In the genomic region with DNA sequence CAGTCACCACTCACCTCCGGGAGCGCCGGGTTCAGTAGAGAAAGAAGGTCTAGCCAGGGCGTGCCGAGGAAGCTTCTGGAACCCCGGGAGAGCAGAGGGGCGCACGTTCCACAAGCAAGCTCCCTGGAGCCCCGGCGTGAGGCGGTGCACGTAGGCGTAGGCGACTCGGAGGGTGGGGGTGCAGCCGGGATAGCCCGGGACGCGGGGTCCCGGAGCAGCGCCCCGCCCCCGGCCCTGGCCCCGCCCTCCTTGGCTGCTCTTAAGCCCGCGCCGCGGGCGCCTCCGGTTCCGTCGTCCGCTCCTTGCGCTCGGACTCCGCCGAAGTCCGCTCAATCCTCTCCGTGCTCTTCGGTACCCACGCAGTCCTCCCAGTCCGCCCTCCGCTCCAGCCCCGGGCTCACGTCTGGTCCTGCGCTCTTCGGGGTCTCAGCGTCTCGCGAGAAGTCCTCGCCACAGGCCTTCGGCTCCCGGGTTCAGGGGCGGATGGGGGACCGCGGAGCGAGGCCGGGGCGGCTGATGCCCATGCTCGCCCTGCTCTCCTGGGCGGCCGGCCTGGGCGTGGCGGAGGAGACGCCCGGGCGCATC, we compare ENCODE assay signal across 8 mouse cellular contexts. TPM values are rescaled to one million over a fixed set of nuclear protein-coding genes. Genes with fewer than 3 reads are reported as not detected.
DNase-seq lines count a peak whose midpoint lies in the region; ATAC-seq and TF ChIP-seq lines count a peak whose summit lies in the region.

A gene (plus strand): TSS at position 247 of the 585 bp plus-strand sequence.

- H3K4me2 ChIP-seq in embryonic facial prominence, embryonic 15.5 days (replicated peaks) = peak within 1 kb of the TSS; percentile 67
- peak within 1 kb of the TSS; percentile 74 for H3K4me2 ChIP-seq in liver, embryonic 15.5 days
- peak within 1 kb of the TSS; percentile 87 for H3K4me2 ChIP-seq in stomach, postnatal 0 days (replicated peaks; ENCODE audit: low read depth)

- no peaks in the 10 kb centered on the region for H3K9me3 ChIP-seq in embryonic facial prominence, embryonic 15.5 days (replicated peaks)
- no peaks in the 10 kb centered on the region for H3K9me3 ChIP-seq in heart, embryonic 10.5 days
- no peaks in the 10 kb centered on the region for H3K9me3 ChIP-seq in liver, embryonic 15.5 days (replicated peaks)
- H3K9me3 ChIP-seq in stomach, postnatal 0 days (ENCODE audit: control insufficient read depth, low read length) = no peaks in the 10 kb centered on the region

- no peaks in the 10 kb centered on the region for H3K36me3 ChIP-seq in embryonic facial prominence, embryonic 15.5 days
- H3K36me3 ChIP-seq in heart, embryonic 10.5 days = 0 out of 2 replicates have a peak, but pooled peaks cover 2% of the 10 kb centered on the region
- H3K36me3 ChIP-seq in liver, embryonic 15.5 days (replicated peaks) = no peaks in the 10 kb centered on the region
- no peaks in the 10 kb centered on the region for H3K36me3 ChIP-seq in stomach, postnatal 0 days (ENCODE audit: control insufficient read depth, insufficient read depth, low read length)

- H3K27ac ChIP-seq in embryonic facial prominence, embryonic 15.5 days (replicated peaks) = peak within 1 kb of the TSS; percentile 90
- H3K27ac ChIP-seq in heart, embryonic 10.5 days = peak within 1 kb of the TSS; percentile 94
- H3K27ac ChIP-seq in liver, embryonic 15.5 days (replicated peaks) = no peak within 1 kb of the TSS
- peak within 1 kb of the TSS; percentile 88 for H3K27ac ChIP-seq in stomach, postnatal 0 days (replicated peaks)

- TF ChIP-seq CTCF in stomach, postnatal 0 days (IDR thresholded peaks at IDR 0.05; ENCODE audit: low read depth) = no peak

- peak within 1 kb of the TSS; percentile 77 for H3K4me3 ChIP-seq in embryonic facial prominence, embryonic 15.5 days (replicated peaks)
- peak within 1 kb of the TSS; percentile 88 for H3K4me3 ChIP-seq in heart, embryonic 10.5 days
- peak within 1 kb of the TSS; percentile 57 for H3K4me3 ChIP-seq in liver, embryonic 15.5 days (replicated peaks)
- peak within 1 kb of the TSS; percentile 79 for H3K4me3 ChIP-seq in stomach, postnatal 0 days (ENCODE audit: low read depth, low read length)

- TF ChIP-seq EP300 in stomach, postnatal 0 days (optimal IDR thresholded peaks at IDR 0.05) = peak; percentile 67

- peak; percentile 90 for ATAC-seq in embryonic facial prominence, embryonic 15.5 days (ENCODE audit: insufficient number of reproducible peaks, low FRiP score, low TSS enrichment, low read depth)
- ATAC-seq in liver, embryonic 15.5 days (ENCODE audit: insufficient read depth) = peak; percentile 74
- ATAC-seq in stomach, postnatal 0 days (ENCODE audit: low FRiP score, low TSS enrichment) = peak; percentile 92

- under 1% methylated on average over 55 of the region's 67 CpGs for WGBS in embryonic facial prominence, embryonic 15.5 days
- WGBS in heart, embryonic 10.5 days = under 1% methylated on average over 63 of the region's 67 CpGs
- WGBS in liver, embryonic 15.5 days (ENCODE audit: insufficient replicate concordance) = under 1% methylated on average over 66 of the region's 67 CpGs
- under 1% methylated on average over 46 of the region's 67 CpGs for WGBS in stomach, postnatal 0 days

- peaks cover 34% of the 10 kb centered on the region for H3K4me1 ChIP-seq in embryonic facial prominence, embryonic 15.5 days
- peaks cover 16% of the 10 kb centered on the region; the same call in 1 of the 2 replicates for H3K4me1 ChIP-seq in heart, embryonic 10.5 days
- 0 out of 2 replicates have a peak, but pooled peaks cover 6% of the 10 kb centered on the region for H3K4me1 ChIP-seq in liver, embryonic 15.5 days (replicated peaks)
- 0 out of 2 replicates have a peak, but pooled peaks cover 6% of the 10 kb centered on the region for H3K4me1 ChIP-seq in stomach, postnatal 0 days (replicated peaks; ENCODE audit: control insufficient read depth, insufficient read depth)

- H3K27me3 ChIP-seq in embryonic facial prominence, embryonic 15.5 days = no peaks in the 10 kb centered on the region
- no peaks in the 10 kb centered on the region for H3K27me3 ChIP-seq in heart, embryonic 10.5 days (ENCODE audit: insufficient read depth, poor library complexity, severe bottlenecking)
- H3K27me3 ChIP-seq in liver, embryonic 15.5 days = peaks cover 25% of the 10 kb centered on the region
- no peaks in the 10 kb centered on the region for H3K27me3 ChIP-seq in stomach, postnatal 0 days (ENCODE audit: control insufficient read depth, insufficient read depth, low read length)

- peak; percentile 50 for DNase-seq in CD4-positive helper T cell, adult 2 months (ENCODE audit: low read depth, low spot score)
- peak; percentile 52 to 60 for DNase-seq in adrenal gland, postnatal 4 days (ENCODE audit: low spot score in 2 of 2)
- peak; percentile 91 for DNase-seq in heart, embryonic 10.5 days (ENCODE audit: low spot score)
- peak; percentile 64 for DNase-seq in kidney, adult 9 months
- peak; percentile 87 for DNase-seq in neural tube, embryonic 10.5 days (ENCODE audit: extremely low spot score, low spot score)
- DNase-seq in stomach, postnatal 0 days (ENCODE audit: low spot score) = peak; percentile 78

- H3K9ac ChIP-seq in embryonic facial prominence, embryonic 15.5 days = peak within 1 kb of the TSS; percentile 79
- no peak within 1 kb of the TSS; the same call in 1 of the 2 replicates for H3K9ac ChIP-seq in liver, embryonic 15.5 days
- H3K9ac ChIP-seq in stomach, postnatal 0 days (ENCODE audit: low read length) = peak within 1 kb of the TSS; percentile 86

RNA-seq across cellular contexts. Expression of the gene that starts here (rescaled TPM):
- 100 to 1,000 TPM; 149 to 167 TPM for total RNA-seq in adrenal gland, postnatal 4 days (2021)
- polyA plus RNA-seq in embryonic facial prominence, embryonic 15.5 days (2015; fragmentation: Nextera tagmentation; extraction: Ambion mirVana) = 43.5 and 47.5 TPM in 2 replicates
- 29.5 and 39.5 TPM in 2 replicates for polyA plus RNA-seq in heart, embryonic 10.5 days (2016; fragmentation: Nextera tagmentation; extraction: Ambion mirVana)
- 2.6 and 2.7 TPM in 2 replicates for polyA plus RNA-seq in liver, embryonic 15.5 days (2015; fragmentation: Nextera tagmentation; extraction: Ambion mirVana)
- 13.6 and 17.5 TPM in 2 replicates for polyA plus RNA-seq in stomach, postnatal 0 days (2015; fragmentation: Nextera tagmentation; extraction: Ambion mirVana)
